Comparison of ENCODE assay signal across 8 mouse cellular contexts in the genomic region with DNA sequence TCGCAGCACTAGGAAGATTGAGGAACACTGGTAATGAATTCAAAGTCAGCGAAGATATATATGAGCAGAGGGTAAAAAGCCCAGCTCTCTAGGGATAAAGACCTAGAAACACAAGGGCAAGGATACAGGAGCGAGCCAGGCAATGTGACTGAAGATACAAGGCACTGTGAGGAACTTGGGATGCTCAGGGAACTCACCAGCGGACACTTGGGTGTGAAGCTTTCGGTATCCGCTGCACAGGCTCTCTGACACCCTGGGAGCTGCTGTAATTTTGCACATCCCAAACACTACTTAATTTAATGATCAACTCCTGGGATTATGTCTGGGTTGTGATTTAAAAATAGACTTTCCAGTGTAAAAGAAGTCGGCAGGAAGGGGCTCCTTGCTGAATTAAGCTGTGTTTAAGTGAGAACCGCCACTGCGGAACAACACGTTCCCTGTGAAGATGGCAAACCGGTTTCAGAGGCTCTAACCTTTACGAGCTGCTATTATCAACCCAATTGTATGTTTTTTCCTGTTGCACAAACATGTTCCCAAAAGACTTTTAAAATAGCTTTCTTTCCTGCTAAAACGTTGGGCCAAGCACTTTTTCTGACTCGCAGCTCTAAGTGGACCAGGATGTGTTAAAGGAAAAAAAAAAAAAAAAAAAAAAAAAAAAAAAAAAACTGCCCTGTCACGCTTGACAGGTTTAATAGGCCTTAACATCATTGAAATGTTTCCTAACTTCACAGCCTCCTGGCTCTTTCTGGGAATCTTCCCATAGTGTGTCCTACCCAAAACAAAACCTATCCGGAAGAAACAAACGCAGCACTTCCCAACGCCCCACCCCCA. TPM values are rescaled to one million over a fixed set of nuclear protein-coding genes. Genes with fewer than 3 reads are reported as not detected.
DNase-seq lines count a peak whose midpoint lies in the region; ATAC-seq and TF ChIP-seq lines count a peak whose summit lies in the region.

No protein-coding gene starts in this region.

- H3K9me3 ChIP-seq in lung, postnatal 0 days (ENCODE audit: low read length) = no peaks in the 10 kb centered on the region
- H3K9me3 ChIP-seq in heart, embryonic 15.5 days (replicated peaks) = no peaks in the 10 kb centered on the region
- no peaks in the 10 kb centered on the region for H3K9me3 ChIP-seq in limb, embryonic 12.5 days
- no peaks in the 10 kb centered on the region for H3K9me3 ChIP-seq in stomach, embryonic 16.5 days (replicated peaks; ENCODE audit: control insufficient read depth, low read length)

- no peak for TF ChIP-seq CTCF in lung, postnatal 0 days (IDR thresholded peaks at IDR 0.05)

- ATAC-seq in lung, postnatal 0 days = no peak; the same call in 1 of the 2 replicates
- ATAC-seq in heart, embryonic 15.5 days (replicated peaks; ENCODE audit: insufficient number of reproducible peaks, insufficient read depth, low FRiP score, low read depth) = no peak
- ATAC-seq in limb, embryonic 12.5 days (ENCODE audit: insufficient number of reproducible peaks, insufficient read depth, low FRiP score, low TSS enrichment, low read depth) = no peak; the same call in 1 of the 2 replicates
- ATAC-seq in stomach, embryonic 16.5 days (ENCODE audit: insufficient read depth, low FRiP score) = no peak

- H3K36me3 ChIP-seq in lung, postnatal 0 days (ENCODE audit: insufficient read depth, low read length) = no peaks in the 10 kb centered on the region
- no peaks in the 10 kb centered on the region for H3K36me3 ChIP-seq in heart, embryonic 15.5 days
- no peaks in the 10 kb centered on the region for H3K36me3 ChIP-seq in limb, embryonic 12.5 days
- H3K36me3 ChIP-seq in stomach, embryonic 16.5 days (ENCODE audit: control insufficient read depth, insufficient read depth, low read length) = no peaks in the 10 kb centered on the region

- no peak overlapping the region for H3K9ac ChIP-seq in lung, postnatal 0 days (replicated peaks; ENCODE audit: low read depth)
- no peak overlapping the region; the same call in 1 of the 2 replicates for H3K9ac ChIP-seq in heart, embryonic 15.5 days
- no peak overlapping the region for H3K9ac ChIP-seq in limb, embryonic 12.5 days (replicated peaks)
- H3K9ac ChIP-seq in stomach, embryonic 16.5 days (ENCODE audit: low read length) = no peak overlapping the region

- no peaks in the 10 kb centered on the region for H3K4me1 ChIP-seq in lung, postnatal 0 days (ENCODE audit: insufficient read depth, low read depth, low read length)
- peaks cover 19% of the 10 kb centered on the region for H3K4me1 ChIP-seq in heart, embryonic 15.5 days (replicated peaks)
- H3K4me1 ChIP-seq in limb, embryonic 12.5 days (replicated peaks) = peaks cover 4% of the 10 kb centered on the region; the same call in 1 of the 2 replicates
- peaks cover 9% of the 10 kb centered on the region for H3K4me1 ChIP-seq in stomach, embryonic 16.5 days (ENCODE audit: control insufficient read depth, insufficient read depth, low read length)

- H3K27me3 ChIP-seq in lung, postnatal 0 days (replicated peaks; ENCODE audit: insufficient read depth, low read length) = no peaks in the 10 kb centered on the region
- H3K27me3 ChIP-seq in heart, embryonic 15.5 days = no peaks in the 10 kb centered on the region
- no peaks in the 10 kb centered on the region for H3K27me3 ChIP-seq in limb, embryonic 12.5 days
- H3K27me3 ChIP-seq in stomach, embryonic 16.5 days (ENCODE audit: control insufficient read depth, insufficient read depth, low read length) = no peaks in the 10 kb centered on the region

- DNase-seq in lung, postnatal 0 days (ENCODE audit: low spot score) = peak; percentile 29
- DNase-seq in lung, postnatal 25 days (ENCODE audit: low spot score) = no peak
- DNase-seq in layer of hippocampus, adult 11-12 months (ENCODE audit: low spot score) = no peak
- no peak for DNase-seq in spleen, postnatal 10 days (ENCODE audit: low spot score in 2 of 2)
- no peak for DNase-seq in thymus, postnatal 10 days (ENCODE audit: low spot score in 2 of 2)

- H3K27ac ChIP-seq in lung, postnatal 0 days (ENCODE audit: low read length) = no peak overlapping the region
- H3K27ac ChIP-seq in heart, embryonic 15.5 days = peak overlapping the region; percentile 53
- no peak overlapping the region for H3K27ac ChIP-seq in limb, embryonic 12.5 days
- peak overlapping the region; percentile 72 for H3K27ac ChIP-seq in stomach, embryonic 16.5 days (ENCODE audit: low read length)

- WGBS in lung, postnatal 0 days = 47% methylated on average over 18 of the region's 18 CpGs
- 46% methylated on average over 18 of the region's 18 CpGs for WGBS in heart, embryonic 15.5 days
- 41% methylated on average over 18 of the region's 18 CpGs for WGBS in limb, embryonic 12.5 days
- 51% methylated on average over 18 of the region's 18 CpGs for WGBS in stomach, embryonic 16.5 days

- TF ChIP-seq EP300 in lung, postnatal 0 days (IDR thresholded peaks at IDR 0.05) = no peak

- peak overlapping the region; percentile 30; the same call in 1 of the 2 replicates for H3K4me2 ChIP-seq in lung, postnatal 0 days (replicated peaks; ENCODE audit: low read depth, low read length)
- peak overlapping the region; percentile 47 for H3K4me2 ChIP-seq in heart, embryonic 15.5 days
- peak overlapping the region; percentile 41 for H3K4me2 ChIP-seq in limb, embryonic 12.5 days
- H3K4me2 ChIP-seq in stomach, embryonic 16.5 days (ENCODE audit: low read depth, low read length) = peak overlapping the region; percentile 29; the same call in 1 of the 2 replicates

- H3K4me3 ChIP-seq in lung, postnatal 0 days (ENCODE audit: low read depth, low read length) = peak overlapping the region; percentile 2; the same call in 1 of the 2 replicates
- H3K4me3 ChIP-seq in heart, embryonic 15.5 days = peak overlapping the region; percentile 17
- H3K4me3 ChIP-seq in limb, embryonic 12.5 days (replicated peaks) = no peak overlapping the region
- H3K4me3 ChIP-seq in stomach, embryonic 16.5 days (replicated peaks; ENCODE audit: low read length) = peak overlapping the region; percentile 19

RNA-seq across cellular contexts. Expression of gene Calcrl, which starts 38.4 kb away (rescaled TPM):
- polyA plus RNA-seq in lung, postnatal 0 days (2015; fragmentation: Nextera tagmentation; extraction: Ambion mirVana) = 347 and 455 TPM in 2 replicates
- polyA plus RNA-seq in heart, embryonic 15.5 days (2015; fragmentation: Nextera tagmentation; extraction: Ambion mirVana) = 38.8 and 39.4 TPM in 2 replicates
- 12.7 and 12.9 TPM in 2 replicates for polyA plus RNA-seq in limb, embryonic 12.5 days (2016; fragmentation: Nextera tagmentation; extraction: Ambion mirVana)
- polyA plus RNA-seq in stomach, embryonic 16.5 days (2015; fragmentation: Nextera tagmentation; extraction: Ambion mirVana) = 45.9 and 47.0 TPM in 2 replicates

Comparison
In these comparisons a context has a peak if more than half of its experiments do, and no peak if none do; other contexts are left out.
1. H3K27ac ChIP-seq: peak in heart, embryonic 15.5 days (single experiment) and stomach, embryonic 16.5 days (single experiment); none in lung, postnatal 0 days (single experiment) and limb, embryonic 12.5 days (single experiment).
2. Peak in every context shown above with its lines, with median percentiles within 50 percentile points of each other: H3K4me2 ChIP-seq.